Mouse (Mus musculus) liver (tissue): Measurements from ENCODE around the gene Mobp.

ENCODE experiments used
- DNase-seq: peaks from one replicate; pipeline ENCODE4 v3.0.0-alpha.2; 2020; ENCODE audit warnings: mixed read lengths

The Mobp gene

GRCm38 (mm10) chr9:120149222-120149828 is at the start of gene Mobp:
Gene Mobp, plus strand, starts transcription at chr9:120149707.
- no peak for DNase-seq

- DNase-seq, result no peak
Observed at GRCm38 (mm10) chr9:120101165-120101564, 48.3 kb upstream of the Mobp start.

DNA sequence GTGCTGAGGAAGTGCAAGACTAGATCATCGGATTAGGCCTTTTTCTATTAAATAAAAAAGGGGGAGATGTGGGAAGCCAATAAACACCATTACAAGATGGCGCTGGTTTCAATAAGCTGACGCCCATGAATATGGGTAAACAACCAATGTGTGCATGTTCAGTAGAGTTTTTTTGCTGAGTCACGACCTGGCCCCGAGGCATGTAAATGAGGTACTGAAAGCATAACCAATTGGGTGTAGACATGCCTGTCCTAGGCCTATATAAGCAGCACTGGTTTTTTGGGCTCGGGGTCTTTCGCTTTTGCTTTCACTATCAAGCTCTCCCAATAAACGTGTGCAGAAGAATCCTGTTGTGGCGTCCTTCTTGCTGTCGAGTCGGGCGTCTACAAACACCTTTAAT is 40.6 kb upstream of the Mobp start:
- peak; percentile 40 for DNase-seq

DNA sequence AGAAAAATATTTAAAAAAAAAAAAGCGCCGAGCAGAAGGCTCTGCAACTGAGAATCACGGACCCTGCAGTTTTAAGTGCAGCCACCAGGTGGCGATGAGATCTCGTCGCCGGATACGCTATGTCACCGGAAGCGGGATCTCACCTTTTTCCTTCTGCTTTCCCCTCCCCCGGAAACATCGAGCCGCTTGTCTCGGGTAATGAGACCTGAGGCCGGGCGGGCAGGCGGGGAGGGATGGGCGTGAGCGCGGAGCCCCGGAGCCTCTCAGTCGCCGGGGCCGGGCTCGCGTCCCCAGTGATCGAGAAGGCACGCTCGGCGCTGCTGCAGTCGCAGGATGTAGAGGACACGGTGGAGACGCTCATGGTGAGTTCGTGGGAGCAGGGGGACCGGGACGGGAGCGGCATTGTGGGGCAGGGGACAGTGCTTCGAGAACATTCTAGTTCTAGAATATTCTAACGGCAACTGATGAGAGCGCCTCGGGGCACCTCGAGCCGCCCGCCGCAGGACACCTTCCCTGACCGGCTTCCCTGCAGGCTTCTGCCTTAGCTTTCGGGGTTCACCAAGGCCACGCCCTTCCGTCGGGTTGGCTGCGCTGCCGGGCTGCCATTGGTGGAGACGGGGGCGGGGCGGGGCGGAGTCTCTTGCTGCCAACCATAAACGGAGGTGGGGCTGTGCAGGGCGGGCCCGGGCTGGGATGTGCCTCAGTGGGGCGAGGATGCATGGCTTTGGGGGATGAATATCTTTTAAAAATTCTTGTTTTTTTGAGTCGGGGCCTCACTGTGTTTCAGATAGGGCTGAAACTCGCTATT is 39.1 kb upstream of the Mobp start, which contains the start of gene Slc25a38:
Gene Slc25a38, plus strand, starts transcription at position 164 of the 808 bp plus-strand sequence.
- peak; percentile 100 for DNase-seq

DNA sequence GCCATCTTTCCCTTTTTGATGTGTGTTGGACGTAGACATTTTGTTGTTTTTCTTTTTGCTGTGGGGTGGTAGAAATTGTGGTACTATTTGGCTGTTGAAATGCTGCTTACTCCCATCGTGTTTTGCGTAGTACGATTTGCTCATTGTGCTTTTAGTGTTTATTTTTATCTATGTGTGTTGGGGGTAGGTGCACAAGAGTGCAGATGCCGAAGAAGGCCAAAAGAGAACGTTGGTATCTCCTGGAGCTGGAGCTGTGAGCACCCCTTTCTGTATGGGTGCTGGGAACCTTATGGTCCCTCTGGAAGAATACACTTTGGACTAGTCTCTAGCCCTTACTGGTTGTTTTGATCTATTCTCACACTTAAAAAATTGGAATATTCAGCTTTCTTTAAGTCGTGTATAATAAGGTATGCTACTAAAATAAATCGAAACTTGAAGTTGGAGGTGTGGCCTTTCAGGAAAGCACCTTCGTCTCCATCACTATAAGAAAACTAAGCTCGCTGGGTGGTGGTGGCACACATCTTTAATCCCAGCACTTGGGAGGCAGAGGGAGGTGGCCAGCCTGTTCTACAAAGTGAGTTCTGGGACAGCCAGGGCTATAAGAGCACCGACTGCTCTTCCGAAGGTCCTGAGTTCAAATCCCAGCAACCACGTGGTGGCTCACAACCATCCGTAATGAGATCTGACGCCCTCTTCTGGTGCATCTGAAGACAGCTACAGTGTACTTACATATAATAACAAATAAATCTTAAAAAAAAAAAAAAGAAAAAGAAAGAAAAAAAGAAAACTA is 38.2 kb upstream of the Mobp start:
- no peak for DNase-seq

DNA sequence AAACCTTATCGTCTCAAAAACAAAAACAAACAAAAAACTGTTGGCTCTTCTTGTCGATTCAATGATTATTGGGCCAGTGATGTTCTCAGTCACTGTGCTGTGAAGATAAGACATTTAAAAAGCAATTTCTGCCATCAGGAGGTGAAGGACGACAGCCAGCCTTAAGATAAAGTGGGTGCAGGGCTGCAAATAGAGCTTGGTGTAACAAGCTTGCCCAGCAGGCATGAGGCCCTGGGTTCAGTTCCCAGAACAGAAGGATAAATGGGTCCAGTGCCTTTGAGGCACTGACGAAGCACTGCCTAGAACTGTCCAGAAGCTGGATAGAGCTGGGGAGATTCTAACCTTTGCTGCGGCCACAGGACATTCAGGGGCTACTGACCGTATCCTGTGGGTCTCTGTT is 37.0 kb upstream of the Mobp start:
- DNase-seq, result peak; percentile 81

GRCm38 (mm10) chr9:120113456-120113855 is 36.1 kb upstream of the Mobp start:
- no peak for DNase-seq

DNA sequence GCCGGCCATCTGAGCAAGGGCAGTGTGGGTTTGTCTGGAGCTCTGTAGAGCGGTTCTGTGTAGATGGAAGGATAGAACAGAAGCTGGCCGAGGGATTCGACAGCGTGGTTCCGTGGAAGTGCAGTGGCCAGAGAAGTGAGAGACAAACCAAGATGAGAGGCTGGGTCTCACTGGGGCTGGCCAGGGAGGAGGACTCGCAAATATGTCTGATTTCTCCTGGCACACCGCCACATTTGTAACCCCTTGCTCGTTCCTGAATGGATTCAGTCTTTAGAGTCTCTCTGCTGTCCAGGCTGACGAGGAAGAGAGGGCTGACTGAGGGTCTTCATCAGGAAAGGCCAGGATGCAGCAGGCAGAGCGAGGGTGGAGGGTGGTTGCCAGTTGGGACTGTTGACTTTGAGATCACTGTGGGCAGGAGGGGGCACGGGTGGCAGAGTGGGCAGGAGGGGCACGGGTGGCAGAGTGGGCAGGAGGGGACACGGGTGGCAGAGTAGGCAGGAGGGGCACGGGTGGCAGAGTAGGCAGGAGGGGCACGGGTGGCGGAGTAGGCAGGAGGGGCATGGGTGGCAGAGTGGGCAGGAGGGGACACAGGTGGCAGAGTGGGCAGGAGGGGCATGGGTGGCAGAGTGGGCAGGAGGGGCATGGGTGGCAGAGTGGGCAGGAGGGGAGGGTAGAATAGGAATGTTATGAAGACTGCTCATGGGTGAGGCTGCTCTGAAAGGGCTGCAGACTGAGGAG is 35.3 kb upstream of the Mobp start:
- no peak for DNase-seq

DNA sequence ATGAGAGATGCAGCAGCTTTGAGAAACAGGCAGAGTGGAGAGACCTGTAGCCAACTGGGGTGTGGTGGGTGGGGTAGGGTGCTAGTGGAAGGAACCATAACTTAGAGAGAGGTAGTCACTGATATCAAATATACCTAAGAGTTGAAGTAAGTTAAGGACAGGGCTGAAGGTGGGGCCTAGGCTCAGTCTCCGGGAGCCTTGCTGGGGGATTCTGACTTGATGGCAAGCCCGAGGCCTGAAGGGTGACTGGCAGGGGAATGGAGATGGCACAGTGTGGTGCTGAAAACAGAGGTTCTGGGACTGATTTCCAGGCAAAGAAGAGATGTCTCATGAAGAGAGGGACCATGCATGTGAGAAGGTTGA is 34.7 kb upstream of the Mobp start:
- DNase-seq, result peak; percentile 83

DNA sequence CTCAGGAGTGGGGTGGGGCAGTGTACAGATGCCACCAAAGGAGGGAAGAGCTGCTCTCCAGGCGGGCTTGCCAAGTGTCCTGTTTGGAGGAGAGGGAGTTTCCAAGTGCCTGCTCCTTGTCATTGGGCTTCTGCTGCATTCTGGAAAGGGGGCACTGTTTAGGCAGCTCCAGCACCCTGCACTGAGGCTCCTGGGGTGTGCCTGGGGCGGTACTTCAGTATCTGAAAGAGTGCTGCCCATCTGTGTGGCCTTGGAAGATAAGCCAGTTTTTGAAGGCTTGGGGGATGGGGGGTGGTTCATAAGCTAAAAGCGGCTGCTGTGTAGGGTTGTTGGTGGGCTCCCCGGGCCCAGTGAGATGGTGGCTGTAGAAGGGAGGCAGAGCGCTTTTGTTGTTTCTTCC is 33.9 kb upstream of the Mobp start:
- peak; percentile 93 for DNase-seq

DNA sequence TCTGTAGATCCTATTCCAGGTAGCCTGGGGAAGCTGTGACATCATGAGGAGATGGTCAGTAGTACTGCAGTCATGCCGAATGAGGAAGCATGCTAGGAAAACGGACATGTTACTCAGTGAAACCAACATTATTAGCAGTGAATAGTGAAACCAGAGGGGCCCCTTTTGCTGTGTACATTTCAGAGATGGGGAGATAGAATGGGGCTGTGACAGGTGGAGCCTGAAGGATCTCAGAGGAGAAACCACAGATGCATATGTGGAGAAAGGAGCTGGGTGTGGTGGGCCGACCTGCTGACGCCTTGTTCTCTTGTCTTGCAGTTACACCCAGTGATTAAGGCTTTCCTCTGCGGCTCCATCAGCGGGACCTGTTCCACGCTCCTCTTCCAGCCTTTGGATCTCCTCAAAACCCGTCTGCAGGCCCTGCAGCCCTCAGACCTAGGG is 33.3 kb upstream of the Mobp start:
- peak; percentile 88 for DNase-seq

GRCm38 (mm10) chr9:120118212-120118611 is 31.3 kb upstream of the Mobp start:
- no peak for DNase-seq

DNA sequence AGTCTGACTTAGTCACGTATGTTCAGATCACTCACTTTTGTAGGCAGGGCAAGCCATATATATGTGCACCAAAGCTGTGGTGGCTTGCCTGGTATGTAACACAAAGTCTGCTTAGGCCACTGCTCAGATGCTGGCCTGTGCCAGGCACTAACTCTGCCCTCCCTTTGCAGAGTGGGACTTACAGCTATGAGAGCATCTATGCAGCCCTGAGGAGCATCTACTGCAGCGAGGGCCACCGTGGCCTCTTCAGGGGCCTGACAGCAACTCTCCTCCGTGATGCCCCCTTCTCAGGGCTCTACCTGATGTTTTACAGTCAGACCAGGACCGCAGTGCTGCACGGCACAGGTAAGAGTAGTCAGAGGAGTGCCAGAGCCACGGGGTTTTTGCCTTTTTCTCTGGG is 29.0 kb upstream of the Mobp start:
- DNase-seq, result no peak

- peak; percentile 46 for DNase-seq
Observed at GRCm38 (mm10) chr9:120126868-120127267, 22.6 kb upstream of the Mobp start.

- peak; percentile 96 for DNase-seq
Observed at GRCm38 (mm10) chr9:120127538-120128251, 21.8 kb upstream of the Mobp start, which contains the start of gene Rpsa. Gene Rpsa, plus strand, starts transcription at chr9:120127689.

DNA sequence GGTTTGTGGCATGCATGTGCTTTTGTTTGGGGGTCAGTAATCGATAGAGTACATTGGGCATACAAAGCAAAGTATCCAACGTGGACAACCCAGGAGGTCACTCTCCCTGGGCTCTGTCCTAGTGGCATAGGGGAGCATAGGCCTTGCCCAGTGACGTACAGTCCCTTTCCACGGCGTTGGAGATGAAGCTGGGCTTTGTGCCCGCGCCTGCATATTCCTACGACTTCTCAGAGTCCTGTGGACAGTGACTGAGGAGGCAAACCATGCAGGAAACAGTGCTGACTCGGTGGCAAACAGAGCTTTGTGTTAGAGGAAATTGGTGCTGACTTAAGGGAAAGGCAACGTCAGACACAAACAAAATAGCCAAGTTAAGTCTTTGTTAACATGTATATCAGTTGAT is 20.2 kb upstream of the Mobp start:
- no peak for DNase-seq

DNA sequence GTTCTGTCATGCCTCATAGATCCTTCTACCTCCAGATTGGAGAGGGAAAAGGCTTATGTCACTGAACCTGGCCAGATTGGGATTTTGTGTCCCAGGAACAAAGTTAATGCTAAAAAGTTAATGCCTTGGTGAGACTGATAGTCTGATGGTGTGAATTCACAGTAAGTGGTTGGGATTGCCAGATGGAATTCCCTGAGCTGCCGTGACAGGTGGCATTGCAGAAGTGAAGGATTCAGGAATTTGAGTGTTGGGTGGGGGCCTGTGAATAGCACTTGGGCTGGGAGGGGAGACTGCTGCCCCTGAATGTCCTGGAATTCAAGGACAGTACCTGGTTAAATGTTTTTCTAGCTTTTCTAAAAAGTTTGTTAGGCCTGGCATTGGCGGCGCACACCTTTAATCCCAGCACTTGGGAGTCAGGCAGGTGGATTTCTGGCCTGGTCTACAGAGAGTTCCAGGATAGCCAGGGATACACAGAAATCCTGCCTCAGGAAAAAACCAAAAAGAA is 17.7 kb upstream of the Mobp start:
- DNase-seq, result no peak

GRCm38 (mm10) chr9:120132980-120133754 is 16.3 kb upstream of the Mobp start:
- peak; percentile 38 for DNase-seq

DNA sequence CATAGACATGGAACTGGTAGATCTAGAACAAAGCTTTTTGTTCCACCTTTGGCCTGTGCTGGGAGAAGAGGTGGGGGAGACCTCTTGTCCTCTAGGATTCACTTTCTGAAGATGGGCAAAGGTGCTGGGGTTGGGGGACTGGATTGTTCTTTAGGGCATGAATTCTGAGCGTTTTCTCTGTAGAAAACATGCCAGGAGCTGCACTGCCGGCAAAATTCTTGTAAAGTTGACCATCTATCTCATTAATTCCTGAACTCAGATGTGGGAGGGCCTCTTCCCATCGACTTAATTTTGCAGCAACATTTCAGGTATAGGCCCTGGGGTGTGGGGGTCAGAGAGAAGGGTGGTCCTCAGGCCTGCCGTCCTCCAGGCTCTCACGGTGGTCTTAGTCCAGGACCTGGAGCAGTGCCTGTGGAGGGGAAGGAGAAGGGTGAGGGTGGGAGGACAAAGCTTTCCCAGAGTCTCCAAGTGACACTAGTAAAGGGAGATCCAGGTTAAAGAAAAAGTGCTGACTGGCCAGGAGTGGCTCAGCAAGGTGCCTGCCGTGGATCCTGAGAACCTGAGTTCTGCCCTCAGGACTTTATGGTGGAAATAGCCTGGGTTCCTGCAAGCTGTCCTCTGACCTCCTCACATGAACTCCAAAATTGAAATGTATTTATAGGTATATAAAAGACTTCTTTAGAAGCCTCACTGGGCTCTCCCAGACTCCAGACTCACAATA is 15.6 kb upstream of the Mobp start:
- no peak for DNase-seq

- DNase-seq, result no peak
Observed at GRCm38 (mm10) chr9:120134529-120135160, 14.9 kb upstream of the Mobp start.
